Mouse (Mus musculus) midbrain, postnatal 0 days (tissue): ENCODE measurements at regions not wholly inside any gene's neighbourhood (a gene's known extent, or its start where the extent isn't known, plus 50 kb on each side); places are given as distances from the start of the nearest gene placed in this dataset.

Source experiments
- ATAC-seq: fragments of 200-750 bp; cut with Nextera tagmentation; 2 replicates; pipeline ENCODE4 v1.8.0; 2017; ENCODE audit warnings: moderate number of reproducible peaks, mild to moderate bottlenecking, moderate TSS enrichment, moderate library complexity; ENCODE audit not compliant: low FRiP score
- DNase-seq: peaks from one replicate; pipeline ENCODE4 v3.0.0-alpha.2; 2015; ENCODE audit warnings: low spot score
- H3K27ac ChIP-seq: fragments of 300-500 bp; sonication (generic); 2 replicates; pipeline ENCODE4 v1.5.1; 2014; ENCODE audit warnings: low read depth, mild to moderate bottlenecking, low read length, mixed read lengths
- H3K27me3 ChIP-seq: fragments of 300-500 bp; sonication (generic); 2 replicates; pipeline ENCODE4 v1.6.1; 2014; ENCODE audit warnings: low read length, control low read depth, mixed read lengths; ENCODE audit not compliant: insufficient read depth
- H3K36me3 ChIP-seq: fragments of 300-500 bp; sonication (generic); 2 replicates; pipeline ENCODE4 v1.6.1; 2014; ENCODE audit warnings: low read length, control low read depth, mixed read lengths; ENCODE audit not compliant: insufficient read depth
- H3K4me1 ChIP-seq: fragments of 300-500 bp; sonication (generic); 2 replicates; pipeline ENCODE4 v1.6.1; 2014; ENCODE audit warnings: mild to moderate bottlenecking, control low read depth, antibody characterized with exemption, low read length, mixed read lengths; ENCODE audit not compliant: insufficient read depth
- H3K4me2 ChIP-seq: fragments of 300-500 bp; sonication (generic); 2 replicates; pipeline ENCODE4 v1.6.1; 2014; ENCODE audit warnings: low read depth, mild to moderate bottlenecking, low read length, mixed read lengths; ENCODE audit not compliant: poor library complexity, severe bottlenecking
- H3K4me3 ChIP-seq: fragments of 300-500 bp; sonication (generic); 2 replicates; pipeline ENCODE4 v1.5.1; 2014; ENCODE audit warnings: low read depth, mild to moderate bottlenecking, low read length, moderate library complexity
- H3K9ac ChIP-seq: fragments of 300-500 bp; sonication (generic); replicated peaks from 2 replicates; pipeline ENCODE4 v1.6.1; 2014; ENCODE audit warnings: mild to moderate bottlenecking, low read length, moderate library complexity, mixed read lengths; ENCODE audit not compliant: poor library complexity, severe bottlenecking
- H3K9me3 ChIP-seq: fragments of 300-500 bp; sonication (generic); 2 replicates; pipeline ENCODE4 v1.6.1; 2016; ENCODE audit warnings: low read length, control low read depth
- CTCF ChIP-seq: IDR thresholded peaks from 2 replicates; pipeline ENCODE4 v1.5.1; 2016; ENCODE audit warnings: antibody characterized with exemption, mild to moderate bottlenecking
- WGBS: fragments of 180-500 bp; shearing (Covaris S2); extraction: QIAGEN DNeasy Blood & Tissue Kit; methylation state at CpG from one replicate; pipeline ENCODE4 v1.1.7; 2014; 5-methylcytosine and 5-hydroxymethylcytosine counted together

GRCm38 (mm10) chr17:87501098-87501497 lies 54.4 kb upstream of the Calm2 start:
- Histone ChIP-seq H3K4me3 (no peak overlapping the region), H3K9me3 (no peaks in the 10 kb centered on the region), H3K4me1 (peaks cover 10% of the 10 kb centered on the region; the same call in 1 of the 2 replicates), H3K4me2 (no peak overlapping the region), H3K27ac (no peak overlapping the region), H3K27me3 (no peaks in the 10 kb centered on the region), H3K36me3 (no peaks in the 10 kb centered on the region), H3K9ac (no peak overlapping the region)
- DNase-seq (no peak), ATAC-seq (no peak)
- TF ChIP-seq CTCF, result no peak
- WGBS, result 44% methylated on average over 2 of the region's 2 CpGs

- no peak overlapping the region for H3K4me3 ChIP-seq
- ATAC-seq, result no peak
- 40% methylated on average over 10 of the region's 10 CpGs for WGBS
- H3K27me3 ChIP-seq, result no peaks in the 10 kb centered on the region
- no peak overlapping the region for H3K4me2 ChIP-seq
- H3K9ac ChIP-seq, result no peak overlapping the region
- peaks cover 10% of the 10 kb centered on the region; the same call in 1 of the 2 replicates for H3K4me1 ChIP-seq
- no peaks in the 10 kb centered on the region for H3K9me3 ChIP-seq
- no peaks in the 10 kb centered on the region for H3K36me3 ChIP-seq
- peak; percentile 60 for DNase-seq
- peak overlapping the region; percentile 2; the same call in 1 of the 2 replicates for H3K27ac ChIP-seq
- TF ChIP-seq CTCF, result peak; percentile 34
Measured at GRCm38 (mm10) chr17:87501687-87502387, 55.1 kb upstream of the Calm2 start.

DNA sequence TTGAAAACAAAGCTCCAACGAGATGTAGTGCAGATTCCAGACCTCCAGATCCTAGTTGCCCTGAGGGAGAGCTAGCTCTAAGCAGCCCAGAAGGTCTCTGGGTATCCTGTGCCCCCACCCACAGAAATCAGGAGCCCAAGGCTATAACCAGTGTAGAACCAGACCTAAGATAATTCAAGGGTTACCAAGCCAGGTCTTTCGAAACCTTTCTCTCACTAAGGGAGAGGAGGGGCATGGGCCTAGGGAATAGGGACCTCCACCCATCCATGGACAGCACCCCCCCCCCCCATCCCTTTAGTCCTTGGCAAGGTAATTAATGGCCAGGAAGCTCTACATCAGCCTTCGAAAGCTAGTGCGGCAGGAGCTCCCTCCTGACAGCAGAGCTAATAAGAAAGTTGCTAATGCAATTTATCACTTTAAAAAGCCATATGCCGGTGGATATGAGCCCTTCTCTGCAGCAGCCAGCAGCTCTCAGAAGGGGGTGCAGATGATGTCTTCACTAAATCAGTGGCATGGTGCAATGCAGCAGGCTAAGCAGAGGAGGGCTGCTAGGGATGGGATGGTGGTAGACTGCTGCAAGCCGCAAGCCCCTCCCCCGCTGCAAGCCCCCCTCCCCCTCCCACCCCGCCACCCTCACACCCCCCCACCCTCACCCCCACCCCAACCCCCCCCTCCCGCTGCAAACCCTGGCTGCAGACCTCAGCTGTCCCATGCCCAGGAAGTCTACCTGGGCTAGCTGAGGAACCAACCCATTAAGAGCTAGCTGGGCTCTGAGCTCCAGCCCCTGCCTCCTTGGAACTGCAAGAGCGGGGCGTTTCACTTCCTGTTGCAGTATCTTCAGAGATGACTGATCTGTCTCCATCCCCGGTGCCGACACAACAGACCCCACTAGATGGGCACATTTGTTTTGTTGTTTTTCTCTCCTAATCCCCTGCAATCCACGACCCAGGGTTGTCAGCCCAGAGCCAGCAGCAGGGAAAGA lies 55.9 kb upstream of the Calm2 start:
- 19% methylated on average over 12 of the region's 14 CpGs for WGBS
- H3K9ac ChIP-seq, result no peak overlapping the region
- 0 out of 2 replicates have a peak overlapping the region, but pooled peaks have one; percentile 2 for H3K4me2 ChIP-seq
- ATAC-seq, result peak; percentile 64; the same call in 1 of the 2 replicates
- no peaks in the 10 kb centered on the region for H3K27me3 ChIP-seq
- no peaks in the 10 kb centered on the region for H3K36me3 ChIP-seq
- DNase-seq, result peak; percentile 66
- no peak for TF ChIP-seq CTCF
- 0 out of 2 replicates have a peak overlapping the region, but pooled peaks have one; percentile 2 for H3K27ac ChIP-seq
- no peak overlapping the region for H3K4me3 ChIP-seq
- H3K9me3 ChIP-seq, result no peaks in the 10 kb centered on the region
- peaks cover 10% of the 10 kb centered on the region; the same call in 1 of the 2 replicates for H3K4me1 ChIP-seq

- Histone ChIP-seq H3K36me3 (no peaks in the 10 kb centered on the region), H3K27ac (no peak overlapping the region), H3K4me1 (peaks cover 10% of the 10 kb centered on the region; the same call in 1 of the 2 replicates), H3K4me3 (no peak overlapping the region), H3K9me3 (no peaks in the 10 kb centered on the region), H3K9ac (no peak overlapping the region), H3K27me3 (no peaks in the 10 kb centered on the region), H3K4me2 (no peak overlapping the region)
- DNase-seq (no peak), ATAC-seq (no peak)
- 78% methylated on average over 5 of the region's 5 CpGs for WGBS
- TF ChIP-seq CTCF, result no peak
Measured at GRCm38 (mm10) chr17:87503491-87503890, 56.8 kb upstream of the Calm2 start.

GRCm38 (mm10) chr17:87504960-87505681 lies 58.4 kb upstream of the Calm2 start:
- WGBS, result 60% methylated on average over 5 of the region's 5 CpGs
- H3K4me3 ChIP-seq, result no peak overlapping the region
- H3K9ac ChIP-seq, result no peak overlapping the region
- H3K9me3 ChIP-seq, result no peaks in the 10 kb centered on the region
- H3K4me2 ChIP-seq, result no peak overlapping the region
- no peaks in the 10 kb centered on the region for H3K36me3 ChIP-seq
- no peak for ATAC-seq
- no peak for DNase-seq
- no peaks in the 10 kb centered on the region for H3K27me3 ChIP-seq
- H3K27ac ChIP-seq, result no peak overlapping the region
- peaks cover 10% of the 10 kb centered on the region; the same call in 1 of the 2 replicates for H3K4me1 ChIP-seq
- TF ChIP-seq CTCF, result no peak
